Mouse (Mus musculus): ENCODE results near the gene Nhp2. TPM values are rescaled to one million over a fixed set of nuclear protein-coding genes. Genes with fewer than 3 reads are reported as not detected.
"Not testable (repeated sequence)": the region's sequence is repeated elsewhere in the genome, so short reads cannot be mapped to it uniquely, and the experiment has no call there.

Gene Nhp2
- total RNA-seq, 2 experiments from 2014 or later: 37.4 to 39.1 TPM

GRCm38 (mm10) chr11:51606447-51607095 is 13.0 kb upstream of the Nhp2 start, which contains the start of gene Hnrnpab:
TSS of gene Hnrnpab (minus strand) at chr11:51606847.
- DNase-seq: peak; percentile 92

GRCm38 (mm10) chr11:51607096-51607738 is 12.3 kb upstream of the Nhp2 start:
- no peak for DNase-seq

- DNase-seq: no peak
These were observed 10.1 kb upstream of the Nhp2 start for GRCm38 (mm10) chr11:51609266-51609909.

GRCm38 (mm10) chr11:51609940-51610339 is 9.6 kb upstream of the Nhp2 start:
- not testable (repeated sequence) for DNase-seq

- DNase-seq: no peak
These were observed 5.3 kb upstream of the Nhp2 start for GRCm38 (mm10) chr11:51614256-51614655.

GRCm38 (mm10) chr11:51615129-51615528 is 4.4 kb upstream of the Nhp2 start:
- DNase-seq: no peak

- peak; percentile 52 for DNase-seq
These were observed 3.9 kb upstream of the Nhp2 start for GRCm38 (mm10) chr11:51615601-51616000.

GRCm38 (mm10) chr11:51616113-51616512 is 3.4 kb upstream of the Nhp2 start:
- DNase-seq: not testable (repeated sequence)

- peak; percentile 61 for DNase-seq
These were observed 1.8 kb upstream of the Nhp2 start for GRCm38 (mm10) chr11:51617693-51618092.

GRCm38 (mm10) chr11:51618894-51619408 is 584 bp upstream of the Nhp2 start:
- DNase-seq: no peak

GRCm38 (mm10) chr11:51620084-51620483 is 549 bp downstream of the Nhp2 start:
- no peak for DNase-seq

GRCm38 (mm10) chr11:51621776-51622175 is 2.2 kb downstream of the Nhp2 start:
- no peak for DNase-seq

GRCm38 (mm10) chr11:51622971-51623491 is 3.5 kb downstream of the Nhp2 start:
- no peak for DNase-seq

- DNase-seq: no peak
These were observed 5.8 kb downstream of the Nhp2 start for GRCm38 (mm10) chr11:51625187-51625820.

GRCm38 (mm10) chr11:51627425-51627824 is 7.9 kb downstream of the Nhp2 start:
- DNase-seq: no peak

- no peak for DNase-seq
These were observed 8.4 kb downstream of the Nhp2 start for GRCm38 (mm10) chr11:51627907-51628306.

- DNase-seq: no peak
These were observed 10.2 kb downstream of the Nhp2 start for GRCm38 (mm10) chr11:51629651-51630314.

- DNase-seq: no peak
These were observed 12.7 kb downstream of the Nhp2 start for GRCm38 (mm10) chr11:51632130-51632753.

GRCm38 (mm10) chr11:51633200-51633599 is 13.7 kb downstream of the Nhp2 start:
- DNase-seq: not testable (repeated sequence)

GRCm38 (mm10) chr11:51633721-51634120 is 14.2 kb downstream of the Nhp2 start:
- DNase-seq: no peak

GRCm38 (mm10) chr11:51635127-51635524 is 15.6 kb downstream of the Nhp2 start:
- DNase-seq: no peak

All from gastrocnemius, postnatal 10 days (tissue).